Mouse (Mus musculus) myocyte (in vitro differentiated cells): Measurements from ENCODE around the gene Cyp1a1.

Experiments used
- CEBPB ChIP-seq: IDR thresholded peaks from 2 replicates; pipeline ENCODE4 v1.6.1; 2011; ENCODE audit warnings: mild to moderate bottlenecking, moderate library complexity; ENCODE audit not compliant: poor library complexity, insufficient read depth, severe bottlenecking
- POLR2A ChIP-seq: IDR thresholded peaks from one replicate; pipeline ENCODE4 v1.6.1; 2011; ENCODE audit warnings: low read depth, mild to moderate bottlenecking, control low read depth, moderate library complexity; ENCODE audit not compliant: insufficient read length
- POLR2AphosphoS2 ChIP-seq: IDR thresholded peaks from one replicate; pipeline ENCODE4 v1.6.1; 2011; ENCODE audit warnings: low read depth, control low read depth; ENCODE audit not compliant: insufficient read length
- TCF12 ChIP-seq: IDR thresholded peaks from one replicate; pipeline ENCODE4 v1.6.1; 2011; ENCODE audit warnings: mild to moderate bottlenecking, control low read depth; ENCODE audit not compliant: poor library complexity, insufficient read depth, severe bottlenecking
- USF1 ChIP-seq: IDR thresholded peaks from one replicate; pipeline ENCODE4 v1.6.1; 2011; ENCODE audit warnings: low read depth, mild to moderate bottlenecking, control low read depth, moderate library complexity

DNA sequence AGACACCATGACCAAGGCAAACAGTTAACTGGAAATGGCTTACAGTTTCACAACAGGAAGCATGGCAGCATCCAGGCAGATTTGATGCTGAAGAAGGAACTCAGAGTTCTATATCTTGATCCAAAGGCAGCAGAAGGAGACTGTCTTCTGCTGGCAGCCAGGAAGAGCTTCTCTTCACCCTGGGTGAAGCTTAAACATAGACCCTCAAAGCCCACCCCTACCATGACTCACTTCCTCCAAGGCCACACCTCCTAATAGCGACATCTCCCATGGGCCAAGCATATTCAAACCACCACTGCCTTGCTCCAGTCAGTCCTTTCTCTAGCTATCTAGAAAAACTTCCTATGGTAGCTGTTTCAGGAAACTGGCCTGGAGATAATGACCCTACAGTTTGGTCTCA lies 59.3 kb downstream of the Cyp1a1 start:
- TF ChIP-seq POLR2A (no peak), TCF12 (no peak), CEBPB (no peak), POLR2AphosphoS2 (no peak), USF1 (no peak)
